Mouse (Mus musculus): ENCODE measurements around the gene Proser3.
A peak's percentile ranks its signal among the peaks of the same experiment; 100 is the strongest.

Proser3 gene

GRCm38 (mm10) chr7:30579950-30580349 is 27.9 kb upstream of the Proser3 start:
- no peak for DNase-seq (ENCODE audit: low read depth, low spot score)

DNA sequence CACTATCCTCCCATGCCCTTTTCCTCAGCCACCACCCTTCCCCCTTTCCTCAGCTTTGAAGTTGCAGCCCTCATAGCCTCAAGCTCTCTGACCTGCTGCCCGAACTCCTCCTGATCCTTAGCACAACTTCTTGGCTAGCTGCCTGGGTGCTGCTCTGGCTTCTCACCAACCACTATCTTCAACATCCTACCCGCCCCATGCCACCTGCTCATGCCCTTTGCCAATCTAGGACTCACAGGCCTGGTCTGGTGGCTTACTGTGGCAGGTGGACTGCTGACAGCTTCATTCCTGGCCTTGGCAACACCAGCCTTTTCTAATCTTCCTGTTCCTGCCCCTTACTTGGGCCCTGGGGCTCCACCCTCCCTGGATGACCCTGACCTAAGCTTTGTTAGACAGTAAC is 20.9 kb upstream of the Proser3 start:
- peak; percentile 94 for DNase-seq (ENCODE audit: low read depth, low spot score)

GRCm38 (mm10) chr7:30572389-30572788 is 20.3 kb upstream of the Proser3 start:
- no peak for DNase-seq (ENCODE audit: low read depth, low spot score)

- no peak for DNase-seq (ENCODE audit: low read depth, low spot score)
Observed at GRCm38 (mm10) chr7:30567555-30567954, 15.5 kb upstream of the Proser3 start.

- no peak for DNase-seq (ENCODE audit: low read depth, low spot score)
Observed at GRCm38 (mm10) chr7:30566033-30566432, 13.9 kb upstream of the Proser3 start.

- no peak for DNase-seq (ENCODE audit: low read depth, low spot score)
Observed at GRCm38 (mm10) chr7:30564970-30565571, 13.0 kb upstream of the Proser3 start, which contains the start of gene Igflr1. Gene Igflr1, plus strand, starts transcription at chr7:30565427.

- DNase-seq (ENCODE audit: low read depth, low spot score): no peak
Observed at GRCm38 (mm10) chr7:30563906-30564280, 11.8 kb upstream of the Proser3 start.

GRCm38 (mm10) chr7:30563117-30563905 is 11.2 kb upstream of the Proser3 start, which contains the start of the genes U2af1l4, Gm49396 and Psenen:
Gene U2af1l4, plus strand, starts transcription at chr7:30563301.
Gene Gm49396, plus strand, starts transcription at chr7:30563344.
Gene Psenen, minus strand, starts transcription at chr7:30563627.
- peak; percentile 99 for DNase-seq (ENCODE audit: low read depth, low spot score)

GRCm38 (mm10) chr7:30562526-30563116 is 10.5 kb upstream of the Proser3 start:
- no peak for DNase-seq (ENCODE audit: low read depth, low spot score)

DNA sequence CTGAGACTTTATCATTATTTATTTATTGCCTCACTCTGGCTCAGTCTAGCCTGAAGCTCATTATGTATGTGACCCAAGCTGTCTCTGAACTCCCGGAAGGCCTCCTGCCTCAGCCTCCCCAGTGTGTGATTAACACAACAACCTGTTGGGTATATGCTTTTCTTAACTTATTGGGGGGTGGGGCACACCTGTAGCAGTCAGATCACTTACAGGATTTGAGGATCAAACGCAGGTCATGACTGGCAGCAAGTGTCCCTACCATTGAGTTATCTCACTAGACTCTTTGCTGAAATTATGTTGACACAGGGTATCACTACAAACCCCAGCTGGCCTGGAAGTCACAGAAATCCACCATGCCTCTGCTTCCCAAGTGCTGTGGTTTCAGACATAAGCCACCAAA is 8.2 kb upstream of the Proser3 start:
- no peak for DNase-seq (ENCODE audit: low read depth, low spot score)

DNA sequence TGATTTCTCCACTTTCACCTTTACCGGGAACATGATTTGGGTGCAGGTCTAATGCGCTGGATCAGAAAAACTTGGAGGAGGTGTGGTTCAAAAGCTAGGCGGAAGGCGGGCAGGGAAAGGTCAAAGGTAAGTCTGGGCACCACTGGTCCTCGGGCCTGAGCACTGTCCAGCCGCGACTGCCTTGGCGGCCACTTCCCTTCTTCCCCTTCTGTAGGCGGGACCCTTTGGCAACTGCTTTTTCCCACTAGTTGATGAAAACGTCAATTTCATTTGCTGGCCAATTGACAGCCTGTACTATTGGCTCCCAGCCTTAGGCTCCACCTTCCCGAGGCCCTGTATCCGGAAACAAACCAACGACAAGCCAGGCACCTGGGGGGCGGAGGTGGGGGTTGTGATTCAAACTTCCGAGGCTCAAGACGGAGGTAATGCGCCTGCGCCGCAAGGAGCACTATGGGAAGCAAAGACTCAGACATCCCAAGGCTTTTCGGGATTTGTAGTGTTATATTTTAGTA is 7.4 kb upstream of the Proser3 start, which contains the start of gene Lin37:
Gene Lin37, minus strand, starts transcription at position 396 of the 512 bp plus-strand sequence.
- peak; percentile 99 for DNase-seq (ENCODE audit: low read depth, low spot score)

GRCm38 (mm10) chr7:30558656-30559442 is 6.8 kb upstream of the Proser3 start:
- no peak for DNase-seq (ENCODE audit: low read depth, low spot score)

DNA sequence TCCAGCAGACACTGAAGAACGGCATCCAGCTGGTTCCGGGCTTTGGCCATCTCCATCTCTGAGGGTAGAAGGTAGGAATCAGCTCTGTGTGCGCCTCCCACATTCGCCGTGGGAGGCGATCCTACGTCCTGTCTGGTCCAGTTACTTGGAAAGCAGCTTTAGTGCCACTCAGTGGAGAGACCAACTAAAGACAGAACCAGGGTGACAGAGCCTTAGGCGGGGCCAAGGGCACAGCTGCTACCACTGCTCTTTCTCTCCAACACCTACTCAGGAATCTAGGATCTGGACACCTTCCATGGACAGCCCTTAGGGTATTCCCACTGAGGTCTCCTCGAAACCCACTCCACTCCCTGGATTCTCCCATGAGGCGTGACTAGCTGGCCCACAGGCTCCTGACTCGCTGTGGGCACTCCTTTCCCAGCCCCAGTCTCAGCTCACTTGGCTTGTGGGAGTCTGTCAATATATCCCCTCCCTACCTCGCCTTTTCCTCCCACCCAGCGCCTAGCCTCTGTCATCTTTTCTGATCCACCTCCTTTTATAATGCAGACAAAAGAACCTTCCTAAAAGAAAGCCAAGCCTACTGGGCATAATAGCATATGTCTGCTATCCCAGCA is 5.9 kb upstream of the Proser3 start:
- no peak for DNase-seq (ENCODE audit: low read depth, low spot score)

DNA sequence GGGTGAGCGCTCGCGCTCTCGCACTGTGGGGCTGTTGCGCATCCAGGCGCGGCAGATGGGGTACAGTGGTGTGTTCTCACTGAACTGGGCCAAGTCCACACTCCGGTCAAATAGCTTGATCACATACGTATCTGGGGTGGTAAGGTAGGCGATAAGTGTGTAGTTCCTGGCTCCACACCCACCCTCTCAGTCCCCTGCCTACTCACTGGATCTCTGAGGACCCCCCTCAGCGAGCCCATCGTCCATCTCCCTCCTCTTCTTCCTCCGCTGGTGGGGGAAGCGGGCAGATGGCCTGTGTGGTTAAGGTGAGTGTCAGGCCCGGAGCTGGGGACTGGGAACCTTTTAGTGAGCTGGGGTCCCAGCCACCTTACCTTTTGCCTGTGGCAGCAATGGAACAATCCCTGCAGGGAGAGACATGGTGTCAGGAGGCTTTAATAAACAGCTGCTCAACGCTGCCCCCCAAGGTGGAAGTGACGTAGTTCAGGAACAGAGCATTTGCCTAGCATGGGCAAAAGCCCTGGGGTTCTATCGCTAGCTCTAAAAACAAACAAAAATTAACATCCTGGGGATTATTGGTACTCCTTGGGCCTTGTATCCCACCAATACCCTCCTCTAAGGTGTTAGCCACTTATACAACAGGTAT is 4.9 kb upstream of the Proser3 start:
- DNase-seq (ENCODE audit: low read depth, low spot score): no peak

DNA sequence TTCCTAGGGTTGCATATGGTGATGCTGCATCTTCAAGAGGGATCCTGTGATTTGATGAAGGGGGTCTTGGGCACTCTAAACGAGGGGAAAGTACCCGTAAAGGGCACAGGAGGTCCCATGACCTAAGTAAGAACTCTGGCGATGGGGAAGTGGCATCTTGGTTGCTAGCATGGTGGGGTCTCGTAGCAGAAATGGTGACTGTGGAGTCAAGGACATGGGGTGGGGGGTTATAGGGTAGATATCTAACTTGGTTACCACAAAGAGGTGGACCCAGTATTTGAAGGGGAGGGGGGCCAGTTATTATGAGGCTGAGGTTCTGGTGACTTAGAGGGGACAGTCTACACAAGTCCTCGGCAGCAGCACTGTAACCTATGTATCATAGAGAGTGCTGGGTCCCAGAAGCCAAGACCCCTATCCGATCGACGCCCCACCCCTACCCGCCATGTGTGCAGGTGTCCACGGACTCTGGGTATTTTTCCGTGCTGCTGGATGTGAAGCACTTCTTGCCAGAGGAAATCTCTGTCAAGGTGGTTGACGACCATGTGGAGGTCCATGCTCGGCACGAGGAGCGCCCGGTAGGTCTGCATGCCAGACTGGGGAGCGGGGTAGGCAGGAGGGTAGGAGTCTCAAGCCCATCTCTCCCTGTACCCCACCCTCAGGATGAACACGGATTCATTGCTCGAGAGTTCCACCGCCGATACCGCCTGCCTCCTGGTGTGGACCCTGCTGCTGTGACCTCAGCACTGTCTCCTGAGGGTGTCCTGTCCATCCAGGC is 1.9 kb upstream of the Proser3 start:
- DNase-seq (ENCODE audit: low read depth, low spot score): no peak

DNA sequence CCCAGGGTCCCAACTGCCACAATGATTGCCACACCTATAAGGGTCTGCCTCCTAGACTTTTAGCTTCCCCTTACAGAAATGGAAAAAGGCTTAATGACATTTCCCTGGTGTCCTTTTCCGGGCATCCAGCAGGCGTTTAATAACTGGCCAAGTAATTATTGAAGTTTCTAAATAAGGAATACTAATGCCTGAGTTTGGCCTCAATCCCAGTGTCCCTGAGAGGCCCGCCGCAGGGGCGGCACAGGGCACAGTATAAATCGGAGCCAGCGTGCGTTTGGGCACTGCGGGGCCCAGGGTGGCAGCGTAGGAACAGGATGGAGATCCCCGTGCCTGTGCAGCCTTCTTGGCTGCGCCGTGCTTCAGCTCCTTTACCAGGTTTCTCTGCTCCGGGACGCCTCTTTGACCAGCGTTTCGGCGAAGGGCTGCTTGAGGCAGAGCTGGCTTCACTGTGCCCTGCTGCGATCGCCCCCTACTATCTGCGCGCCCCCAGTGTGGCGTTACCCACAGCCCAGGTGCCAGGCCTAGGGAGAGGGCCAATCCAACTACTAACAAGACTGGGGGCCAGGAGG is 1.0 kb upstream of the Proser3 start:
- peak; percentile 80 for DNase-seq (ENCODE audit: low read depth, low spot score)

DNA sequence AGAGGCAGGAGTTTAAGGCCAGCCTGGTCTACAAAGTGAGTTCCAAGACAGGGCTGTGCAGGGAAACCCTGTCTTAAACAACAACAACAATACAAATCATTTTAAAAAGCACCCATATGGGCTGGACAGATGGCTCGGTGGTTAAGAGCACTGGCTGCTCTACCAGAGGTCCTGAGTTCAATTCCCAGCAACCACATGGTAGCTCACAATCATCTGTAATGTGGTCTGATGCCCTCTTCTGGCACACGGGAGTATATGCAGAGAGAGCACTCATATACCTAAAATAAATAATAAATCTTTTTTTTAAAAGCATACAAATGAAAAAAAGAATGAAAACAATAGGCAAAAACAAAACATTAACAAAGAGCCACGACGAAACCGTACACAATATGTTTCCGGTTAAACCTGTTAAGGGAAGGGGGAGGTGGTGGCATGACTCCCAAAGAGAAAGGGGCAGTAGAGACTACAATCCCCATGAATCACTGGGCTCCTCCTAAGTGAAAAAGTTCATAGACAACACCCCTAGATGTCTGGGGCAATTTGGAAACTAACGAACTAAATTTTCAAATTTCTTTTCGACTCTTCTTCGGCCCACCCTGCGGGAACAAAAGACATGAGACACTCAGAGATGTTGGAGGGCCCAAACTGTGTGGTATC is 526 bp downstream of the Proser3 start:
- no peak for DNase-seq (ENCODE audit: low read depth, low spot score)

DNA sequence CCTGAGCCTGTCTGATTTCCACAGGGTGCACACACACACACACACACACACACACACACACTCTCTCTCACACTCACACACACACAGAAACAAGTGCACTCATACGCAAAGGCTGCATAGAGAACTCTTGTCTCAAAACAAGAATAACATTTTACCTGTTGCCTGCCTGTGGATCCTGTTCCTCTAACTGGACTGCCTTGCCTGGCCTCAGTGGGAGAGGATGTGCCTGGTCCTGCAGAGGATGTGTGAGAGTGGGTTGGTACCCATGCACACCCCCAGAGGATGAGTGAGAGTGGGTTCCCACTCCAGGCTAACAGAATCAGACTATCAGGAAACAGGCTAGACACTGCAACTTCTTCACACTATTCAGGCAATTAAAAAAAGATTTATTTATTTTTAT is 1.5 kb downstream of the Proser3 start:
- DNase-seq (ENCODE audit: low read depth, low spot score): no peak

DNA sequence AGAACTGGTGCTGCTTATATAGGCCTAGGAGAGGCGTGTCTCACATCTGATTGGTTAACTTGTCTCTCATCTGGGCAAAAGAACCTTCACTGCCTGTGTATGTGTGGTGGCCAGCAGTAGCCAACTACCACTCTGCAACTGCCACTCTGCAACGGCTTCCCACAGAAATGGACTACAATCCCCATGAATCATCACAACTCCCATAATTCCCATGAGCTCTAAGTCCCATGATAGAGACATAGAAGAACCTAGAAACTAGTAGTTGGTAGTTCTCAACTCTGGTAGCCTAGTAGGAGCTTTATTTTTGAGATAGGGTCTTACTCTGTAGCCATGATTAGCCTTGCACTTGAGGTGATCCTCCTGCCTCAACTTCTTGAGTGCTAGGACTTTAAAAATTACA is 2.2 kb downstream of the Proser3 start:
- DNase-seq (ENCODE audit: low read depth, low spot score): no peak
